Mouse (Mus musculus): ENCODE measurements around the gene Plod3.

GRCm38 (mm10) chr5:137045402-137046323, 58.8 kb downstream of the Plod3 start, which contains the start of gene Ap1s1:
- no peak for TF ChIP-seq CTCF (IDR thresholded peaks at IDR 0.05; ENCODE audit: control insufficient read depth, insufficient read depth, insufficient replicate concordance, low read depth, low read length)
- no peak for TF ChIP-seq POLR2A (IDR thresholded peaks at IDR 0.05; ENCODE audit: control insufficient read depth, low read depth, low read length)
